Mouse (Mus musculus) CH12.LX (cell line): ENCODE data around the gene Ptbp1. TPM values are rescaled to one million over a fixed set of nuclear protein-coding genes. Genes with fewer than 3 reads are reported as not detected.

Source experiments
- DNase-seq: peaks from one replicate; pipeline ENCODE4 v3.0.0-alpha.2; 2013; ENCODE audit errors: extremely low read depth
- H3K27ac ChIP-seq: 2 replicates; pipeline ENCODE4 v1.5.1; 2012; ENCODE audit warnings: low read depth, mild to moderate bottlenecking, control low read depth, moderate library complexity; ENCODE audit not compliant: insufficient read depth
- H3K27me3 ChIP-seq: replicated peaks from 2 replicates; pipeline ENCODE3; 2012; ENCODE audit warnings: inconsistent platforms
- H3K36me3 ChIP-seq, 2 experiments: replicated peaks in 1 of 2; 2 replicates each; pipeline versions ENCODE3 to v1.6.1; 2012; ENCODE audit warnings: inconsistent platforms in 1 of 2, low read length in 1 of 2, mild to moderate bottlenecking in 1 of 2, mixed read lengths in 1 of 2, moderate library complexity in 1 of 2; ENCODE audit not compliant: control insufficient read depth in 1 of 2, insufficient read depth in 1 of 2
- H3K4me1 ChIP-seq, 2 experiments: 2 replicates each; pipeline ENCODE4 v1.6.1; 2012; ENCODE audit warnings: inconsistent platforms in 1 of 2, moderate library complexity in 1 of 2; ENCODE audit not compliant: insufficient read depth in 2 of 2, control insufficient read depth in 1 of 2
- H3K4me2 ChIP-seq: 2 replicates; pipeline ENCODE4 v1.6.1; 2012; ENCODE audit warnings: low read depth, mild to moderate bottlenecking, control low read depth; ENCODE audit not compliant: poor library complexity, insufficient read depth, severe bottlenecking
- H3K4me3 ChIP-seq, 3 experiments: fragments of 150-350 bp in 1 of 3; sonication (generic) in 1 of 3; replicated peaks in 1 of 3; 2 replicates each; pipeline versions ENCODE3 to v1.5.1; 2011 to 2012; ENCODE audit warnings: low read depth in 2 of 3, low read length in 2 of 3, mild to moderate bottlenecking in 2 of 3, moderate library complexity in 2 of 3, control low read depth in 1 of 3, improper control_type of control experiment in 1 of 3, inconsistent platforms in 1 of 3, mixed read lengths in 1 of 3; ENCODE audit not compliant: poor library complexity in 1 of 3
- H3K79me2 ChIP-seq: replicated peaks from 2 replicates; pipeline ENCODE4 v1.6.1; 2012; ENCODE audit warnings: mild to moderate bottlenecking, moderate library complexity; ENCODE audit not compliant: control insufficient read depth, poor library complexity, insufficient read depth, severe bottlenecking; ENCODE audit errors: extremely low read depth
- H3K9ac ChIP-seq: 2 replicates; pipeline ENCODE4 v1.6.1; 2012; ENCODE audit warnings: low read depth, mild to moderate bottlenecking, control low read depth, moderate library complexity; ENCODE audit not compliant: insufficient read depth
- H3K9me3 ChIP-seq: replicated peaks from 2 replicates; pipeline ENCODE3; 2012; ENCODE audit warnings: low read length, inconsistent platforms, mixed read lengths
- CHD1 ChIP-seq: IDR thresholded peaks from 2 replicates; pipeline ENCODE4 v1.6.1; 2012; ENCODE audit warnings: low read depth, low read length, improper control_type of control experiment, inconsistent platforms
- CTCF ChIP-seq, 2 experiments: IDR thresholded peaks in 1 of 2; conservative IDR thresholded peaks in 1 of 2; 2 replicates each; pipeline ENCODE4 v1.5.1; 2011 to 2012; ENCODE audit warnings: low read depth in 2 of 2, low read length in 2 of 2, improper control_type of control experiment in 1 of 2, inconsistent platforms in 1 of 2, mild to moderate bottlenecking in 1 of 2, moderate library complexity in 1 of 2
- HCFC1 ChIP-seq: IDR thresholded peaks from 2 replicates; pipeline ENCODE4 v1.6.1; 2012; ENCODE audit warnings: low read depth, mild to moderate bottlenecking, inconsistent platforms, low read length, improper control_type of control experiment
- IRF4 ChIP-seq: IDR thresholded peaks from 2 replicates; pipeline ENCODE4 v1.6.1; 2014; ENCODE audit warnings: low read depth, mild to moderate bottlenecking, inconsistent platforms, low read length, improper control_type of control experiment
- JUN ChIP-seq: IDR thresholded peaks from 2 replicates; pipeline ENCODE4 v1.6.1; 2011; ENCODE audit warnings: low read depth, mild to moderate bottlenecking, low read length, improper control_type of control experiment, moderate library complexity; ENCODE audit not compliant: insufficient read depth
- MAX ChIP-seq: IDR thresholded peaks from 2 replicates; pipeline ENCODE4 v1.6.1; 2011; ENCODE audit warnings: low read length, improper control_type of control experiment
- NELFE ChIP-seq: IDR thresholded peaks from 2 replicates; pipeline ENCODE4 v1.6.1; 2011; ENCODE audit warnings: low read depth, low read length, improper control_type of control experiment
- RAD21 ChIP-seq: IDR thresholded peaks from 2 replicates; pipeline ENCODE4 v1.6.1; 2011; ENCODE audit warnings: low read depth, mild to moderate bottlenecking, low read length, improper control_type of control experiment, moderate library complexity
- SIN3A ChIP-seq: IDR thresholded peaks from 2 replicates; pipeline ENCODE4 v1.6.1; 2012; ENCODE audit warnings: low read length, improper control_type of control experiment, inconsistent platforms
- SMC3 ChIP-seq: IDR thresholded peaks from 2 replicates; pipeline ENCODE4 v1.6.1; 2011; ENCODE audit warnings: low read depth, low read length, improper control_type of control experiment
- TCF12 ChIP-seq: IDR thresholded peaks from 2 replicates; pipeline ENCODE4 v1.6.1; 2014; ENCODE audit warnings: low read depth, mild to moderate bottlenecking, inconsistent platforms, low read length, improper control_type of control experiment
- UBTF ChIP-seq: IDR thresholded peaks from 2 replicates; pipeline ENCODE4 v1.6.1; 2012; ENCODE audit warnings: low read depth, mild to moderate bottlenecking, inconsistent platforms, low read length, improper control_type of control experiment, moderate library complexity
- USF1 ChIP-seq: IDR thresholded peaks from 2 replicates; pipeline ENCODE4 v1.6.1; 2014; ENCODE audit warnings: low read depth, mild to moderate bottlenecking, inconsistent platforms, low read length, improper control_type of control experiment
- USF2 ChIP-seq: conservative IDR thresholded peaks from 2 replicates; pipeline ENCODE4 v1.6.1; 2011; ENCODE audit warnings: low read depth, low read length, improper control_type of control experiment
- ZC3H11A ChIP-seq: IDR thresholded peaks from 2 replicates; pipeline ENCODE4 v1.6.1; 2012; ENCODE audit warnings: low read depth, mild to moderate bottlenecking, inconsistent platforms, low read length, improper control_type of control experiment
- ZKSCAN1 ChIP-seq: IDR thresholded peaks from 2 replicates; pipeline ENCODE4 v1.6.1; 2012; ENCODE audit warnings: low read depth, inconsistent platforms, low read length, improper control_type of control experiment, borderline replicate concordance
- dilution Hi-C: fragments of 300-500 bp; cut with MboI; formaldehyde crosslinking; loops from 2 replicates; pipeline ENCODE4 v1.14.3; 2020; ENCODE audit warnings: low sequenced_read_pairs; ENCODE audit not compliant: extremely low pct_unique_long_range_greater_than_20kb, extremely low pct_ligation_motif_present
- in situ Hi-C: fragments of 300-500 bp; cut with MboI; formaldehyde crosslinking; loops from 3 replicates; pipeline ENCODE4 v1.14.3; 2019; ENCODE audit warnings: low sequenced_read_pairs, low pct_ligation_motif_present, low pct_unique_long_range_greater_than_20kb, mixed read lengths
- polyA plus RNA-seq: library from polyadenylated mRNA; unstranded; fragments of >175 nt; gene quantifications from 2 replicates; pipeline ENCODE4 v1.2.1, GENCODE M21; 2012; ENCODE audit warnings: low read depth; ENCODE audit not compliant: insufficient read length
- total RNA-seq, 2 experiments: library from RNA; depleted of rRNA; stranded (reverse); fragments of 300-350 nt in 1 of 2; fragments of >200 nt in 1 of 2; gene quantifications; 2 replicates each; pipeline ENCODE4 v1.2.3; 2012 to 2014

The Ptbp1 gene
- total and polyA plus RNA-seq, 3 experiments, result 252 to 497 (median 284) TPM

DNA sequence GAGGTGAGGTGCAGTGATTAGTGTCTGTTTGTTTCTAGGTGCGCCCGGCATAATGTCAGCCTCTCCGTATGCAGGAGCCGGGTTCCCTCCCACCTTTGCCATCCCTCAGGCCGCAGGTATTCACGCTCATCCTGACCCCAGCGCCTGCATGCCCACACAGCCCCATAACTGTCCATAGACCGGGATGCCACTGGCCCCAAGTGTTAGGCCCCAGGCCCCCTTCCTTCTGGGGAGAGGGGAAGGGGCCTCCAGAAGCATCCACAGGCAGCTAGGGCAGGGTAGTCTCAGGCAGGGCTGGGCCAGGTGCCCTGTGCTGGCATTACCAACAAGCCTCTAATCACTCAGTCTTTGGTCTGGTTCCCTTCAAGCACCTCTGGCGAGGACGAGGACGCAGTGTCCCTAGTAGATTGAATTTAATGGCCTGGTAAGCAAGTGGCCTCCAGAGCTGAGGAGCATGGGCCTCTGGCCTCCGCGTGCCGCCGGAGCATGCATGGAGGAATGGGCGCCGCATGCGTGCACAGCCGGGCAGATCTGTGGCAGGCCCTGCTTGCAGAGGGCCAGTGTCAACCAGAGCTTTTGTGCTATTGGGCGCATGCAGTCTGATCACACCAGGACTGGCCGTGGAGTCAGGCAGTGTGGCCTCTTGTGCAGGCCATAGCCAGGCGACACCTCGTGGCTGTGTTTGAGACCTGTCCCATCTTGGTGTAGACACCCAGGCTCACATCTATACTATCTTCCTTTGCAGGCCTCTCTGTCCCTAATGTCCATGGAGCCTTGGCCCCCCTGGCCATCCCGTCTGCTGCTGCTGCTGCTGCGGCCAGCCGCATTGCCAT is 6.1 kb downstream of the Ptbp1 start:
- H3K79me2 ChIP-seq, result peaks cover 54% of the 10 kb centered on the region
- peaks cover 11 to 26% of the 10 kb centered on the region in 2 experiments for H3K4me1 ChIP-seq
- H3K27ac ChIP-seq, result no peak overlapping the region
- no peak overlapping the region for H3K9ac ChIP-seq
- dilution Hi-C loops, result no loop called here
- TF ChIP-seq USF1 (no peak), CTCF (conservative IDR thresholded peaks at IDR 0.05 in 1 of 2, IDR thresholded peaks at IDR 0.05 in 1 of 2; ENCODE audit: low read depth in 2 of 2, low read length in 2 of 2) (no peak), ZC3H11A (no peak), IRF4 (no peak), JUN (no peak), SIN3A (no peak), HCFC1 (no peak), ZKSCAN1 (no peak)
- TF ChIP-seq, all 38 proteins: peak for 0
- in situ Hi-C loops, result no loop called here
- Histone ChIP-seq H3K4me2 (no peak overlapping the region), H3K9me3 (no peaks in the 10 kb centered on the region), H3K36me3 (peaks cover 82 to 87% of the 10 kb centered on the region in 2 experiments), H3K27me3 (no peaks in the 10 kb centered on the region), H3K4me3 (no peak overlapping the region)
- no peak for DNase-seq

DNA sequence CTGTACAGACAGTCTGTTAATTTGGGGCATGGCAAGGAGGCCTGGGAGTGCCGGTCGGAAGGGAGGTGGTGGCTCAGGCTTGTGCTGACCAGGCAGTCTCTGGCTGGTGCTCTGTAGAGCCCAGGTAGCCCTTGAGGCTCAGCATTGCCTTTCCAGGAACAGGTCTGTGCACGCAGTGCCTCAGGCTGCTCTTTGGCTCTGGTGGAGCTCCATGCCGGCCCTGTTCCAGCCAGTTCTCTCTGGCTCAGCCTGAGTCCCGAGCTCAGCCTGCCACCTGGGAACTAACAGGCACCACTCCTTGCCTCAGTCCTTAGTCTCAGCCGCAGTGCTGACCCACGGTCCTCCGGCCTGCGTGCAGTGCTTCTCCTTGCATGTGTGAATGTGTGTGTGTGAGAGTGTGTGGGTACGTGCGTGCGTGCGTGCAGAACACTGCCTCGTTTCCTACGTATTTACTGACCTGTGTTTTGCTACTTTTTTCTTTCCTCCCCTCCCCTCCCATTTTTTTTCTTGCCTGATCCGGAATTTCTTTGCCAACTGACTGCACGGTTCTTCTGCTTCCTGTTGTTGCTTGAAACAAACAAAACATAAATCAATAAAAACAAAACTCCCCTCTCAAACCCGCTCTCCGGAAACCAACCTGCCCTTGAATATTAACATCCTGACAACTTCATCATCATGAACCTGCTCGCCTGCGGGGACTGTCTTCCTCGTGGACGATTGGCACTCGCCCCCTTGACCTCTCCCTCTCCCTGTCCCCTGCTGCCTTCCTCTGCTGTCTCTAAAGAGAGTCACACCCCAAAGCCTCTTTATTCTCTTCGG is 7.2 kb downstream of the Ptbp1 start:
- Histone ChIP-seq H3K4me2 (no peak overlapping the region), H3K9me3 (no peaks in the 10 kb centered on the region), H3K79me2 (peaks cover 42% of the 10 kb centered on the region), H3K4me1 (peaks cover 16 to 24% of the 10 kb centered on the region in 2 experiments)
- DNase-seq, result no peak
- dilution Hi-C loops, result no loop called here
- no peak for TF ChIP-seq ZKSCAN1
- no peak for TF ChIP-seq IRF4
- TF ChIP-seq TCF12, result no peak
- TF ChIP-seq UBTF, result no peak
- TF ChIP-seq SMC3, result no peak
- TF ChIP-seq USF1, result no peak
- no peak for TF ChIP-seq RAD21
- no peak for TF ChIP-seq USF2
- no peak for TF ChIP-seq CHD1
- no peak for TF ChIP-seq MAX
- no peak for TF ChIP-seq NELFE
- TF ChIP-seq, all 38 proteins: peak for 0
- in situ Hi-C loops, result no loop called here
- Histone ChIP-seq H3K36me3 (peaks cover 82 to 92% of the 10 kb centered on the region in 2 experiments), H3K27ac (peak overlapping the region; percentile 11; the same call in 1 of the 2 replicates), H3K27me3 (no peaks in the 10 kb centered on the region), H3K9ac (no peak overlapping the region), H3K4me3 (no peak overlapping the region)
